Mouse (Mus musculus): ENCODE measurements around the gene Arhgap27. TPM values are rescaled to one million over a fixed set of nuclear protein-coding genes. Genes with fewer than 3 reads are reported as not detected.
A peak's percentile ranks its signal among the peaks of the same experiment; 100 is the strongest.

Gene Arhgap27
- polyA plus RNA-seq, 1 experiment from 2014 or later = 1.5 TPM

DNA sequence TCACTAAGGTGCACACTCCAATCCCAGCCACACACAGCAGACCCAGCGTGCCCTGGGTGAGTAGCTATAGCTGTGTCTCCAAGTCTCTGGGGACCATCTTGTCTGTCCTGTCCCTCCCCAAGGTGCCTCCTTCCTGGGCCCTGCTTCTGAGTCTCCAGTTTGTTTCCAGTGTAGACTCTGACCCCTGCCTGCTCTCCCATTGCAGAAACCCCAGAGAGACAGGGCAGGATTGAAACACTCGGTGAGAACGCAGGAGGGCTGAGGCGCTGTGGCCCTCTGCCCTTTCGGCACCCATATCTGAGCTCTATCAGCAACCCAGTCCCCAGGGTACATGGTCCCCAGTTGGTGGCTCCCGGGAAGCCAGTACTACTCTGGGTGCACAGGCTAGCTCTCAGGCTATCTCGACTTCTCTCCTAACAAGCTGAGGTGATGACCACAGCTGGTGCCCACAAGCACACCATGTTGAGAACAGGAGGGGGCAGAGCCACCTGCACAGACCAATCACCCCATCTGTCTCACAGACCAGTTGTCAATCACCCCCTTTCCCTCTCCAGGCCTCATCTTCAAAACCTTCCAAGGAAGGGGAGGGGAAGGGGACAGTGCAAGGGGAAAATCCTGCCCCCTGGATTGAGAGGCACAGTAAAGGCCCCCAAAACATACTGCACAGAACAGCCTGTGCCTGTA is 17.9 kb downstream of the Arhgap27 start:
- no peak overlapping the region for H3K4me3 ChIP-seq (ENCODE audit: low read depth, low read length)
- H3K9me3 ChIP-seq (replicated peaks; ENCODE audit: control insufficient read depth, low read length) = no peaks in the 10 kb centered on the region
- H3K36me3 ChIP-seq (ENCODE audit: control insufficient read depth, insufficient read depth, low read length) = no peaks in the 10 kb centered on the region
- H3K27me3 ChIP-seq (replicated peaks; ENCODE audit: control insufficient read depth, insufficient read depth, low read length) = no peaks in the 10 kb centered on the region
- no peaks in the 10 kb centered on the region for H3K4me1 ChIP-seq (ENCODE audit: control insufficient read depth, insufficient read depth, low read length)
- DNase-seq (ENCODE audit: low spot score) (no peak), ATAC-seq (no peak)
- H3K27ac ChIP-seq (ENCODE audit: low read depth, low read length) = no peak overlapping the region
- 86% methylated on average over 7 of the region's 7 CpGs for WGBS
- no peak overlapping the region for H3K9ac ChIP-seq (ENCODE audit: low read length)
- no peak overlapping the region for H3K4me2 ChIP-seq (ENCODE audit: low read length)

DNA sequence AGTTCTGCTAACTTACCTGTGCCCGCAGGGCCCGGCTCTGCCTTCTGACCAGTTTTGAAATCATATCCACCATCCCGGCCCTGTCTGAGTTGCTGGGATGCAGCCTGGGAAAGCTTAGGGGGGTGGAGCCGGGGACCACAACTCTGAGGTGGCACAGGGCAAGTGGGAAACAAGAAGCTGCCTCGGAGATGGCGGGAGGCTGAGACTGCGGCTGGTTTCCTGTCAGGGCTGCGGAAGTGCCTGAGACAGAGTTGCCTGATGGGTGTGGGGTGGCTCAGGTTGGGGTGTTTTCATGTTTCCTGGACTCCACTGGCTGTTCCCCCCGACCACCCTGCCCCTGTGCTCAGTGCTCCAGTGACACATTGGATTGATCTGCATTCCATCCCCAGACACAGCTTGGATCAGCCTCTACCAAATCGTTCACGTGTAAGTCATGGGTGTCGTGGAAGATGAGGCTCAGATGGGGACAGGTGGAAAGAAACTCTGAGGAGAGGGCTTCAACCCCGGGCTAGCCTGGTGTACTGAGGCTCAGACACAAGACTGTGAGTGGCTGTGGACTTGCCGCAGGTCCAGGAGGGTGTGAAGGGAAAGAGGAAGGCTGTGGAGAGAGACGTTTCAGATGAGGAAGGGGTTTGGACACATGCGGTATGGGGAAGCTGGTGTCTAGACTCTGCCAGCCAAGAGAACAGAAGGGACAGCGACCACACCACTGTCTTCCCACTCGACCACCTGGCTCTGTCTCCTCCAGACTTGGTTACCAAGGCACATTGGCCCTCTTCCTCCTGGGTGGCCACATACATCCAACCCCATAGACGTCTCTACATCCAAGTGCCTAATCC is 18.8 kb downstream of the Arhgap27 start:
- Histone ChIP-seq H3K27me3 (replicated peaks; ENCODE audit: control insufficient read depth, insufficient read depth, low read length) (no peaks in the 10 kb centered on the region), H3K4me3 (ENCODE audit: low read depth, low read length) (no peak overlapping the region), H3K9ac (ENCODE audit: low read length) (no peak overlapping the region), H3K9me3 (replicated peaks; ENCODE audit: control insufficient read depth, low read length) (no peaks in the 10 kb centered on the region), H3K4me2 (ENCODE audit: low read length) (no peak overlapping the region), H3K27ac (ENCODE audit: low read depth, low read length) (no peak overlapping the region), H3K36me3 (ENCODE audit: control insufficient read depth, insufficient read depth, low read length) (no peaks in the 10 kb centered on the region), H3K4me1 (ENCODE audit: control insufficient read depth, insufficient read depth, low read length) (no peaks in the 10 kb centered on the region)
- DNase-seq (ENCODE audit: low spot score) (no peak), ATAC-seq (no peak)
- 78% methylated on average over 19 of the region's 19 CpGs for WGBS

DNA sequence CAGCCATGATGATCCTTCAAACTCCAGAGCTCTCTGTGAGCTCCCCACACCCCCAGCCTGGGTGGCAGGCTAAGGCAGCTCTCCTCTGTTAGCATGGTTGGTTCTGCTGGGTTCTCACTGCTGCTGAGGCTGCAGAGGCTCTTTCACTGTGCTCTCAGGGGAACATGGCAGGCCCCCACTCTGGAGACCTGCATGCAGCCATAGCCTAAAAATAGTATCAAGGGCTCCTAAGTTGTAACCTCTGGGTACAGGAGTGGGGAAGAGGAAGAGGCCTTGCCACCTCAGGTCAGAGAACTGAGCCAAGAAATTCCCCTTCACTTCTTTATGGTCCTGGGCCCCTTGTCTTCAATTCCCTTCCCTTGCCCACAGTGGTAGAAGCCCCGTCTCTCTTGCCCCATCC is 19.6 kb downstream of the Arhgap27 start:
- Histone ChIP-seq H3K27ac (ENCODE audit: low read depth, low read length) (no peak overlapping the region), H3K27me3 (replicated peaks; ENCODE audit: control insufficient read depth, insufficient read depth, low read length) (no peaks in the 10 kb centered on the region), H3K4me1 (ENCODE audit: control insufficient read depth, insufficient read depth, low read length) (no peaks in the 10 kb centered on the region), H3K4me2 (ENCODE audit: low read length) (no peak overlapping the region), H3K36me3 (ENCODE audit: control insufficient read depth, insufficient read depth, low read length) (no peaks in the 10 kb centered on the region), H3K9ac (ENCODE audit: low read length) (no peak overlapping the region), H3K9me3 (replicated peaks; ENCODE audit: control insufficient read depth, low read length) (no peaks in the 10 kb centered on the region), H3K4me3 (ENCODE audit: low read depth, low read length) (no peak overlapping the region)
- DNase-seq (ENCODE audit: low spot score) = no peak
- no peak for ATAC-seq
- WGBS = 93% methylated on average over 1 of the region's 1 CpGs

DNA sequence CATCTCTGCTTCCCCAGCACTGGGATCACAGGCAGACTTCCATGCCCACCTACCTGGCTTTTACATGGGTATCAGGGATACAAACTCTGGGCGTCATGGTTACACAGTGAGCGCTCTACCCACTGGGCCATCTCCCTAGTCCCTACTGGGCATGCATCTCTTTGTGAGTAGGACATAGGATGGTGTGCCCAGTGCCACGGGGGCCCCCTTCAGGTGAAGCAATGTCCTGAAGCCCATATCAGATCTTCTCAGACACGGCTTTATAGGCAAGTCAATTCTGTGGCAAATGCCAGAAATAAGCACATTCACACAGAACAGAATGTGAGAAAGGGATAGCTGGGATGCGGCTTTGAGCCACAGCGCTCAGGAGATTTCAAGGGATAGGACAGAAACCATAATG is 20.4 kb downstream of the Arhgap27 start:
- Histone ChIP-seq H3K9me3 (replicated peaks; ENCODE audit: control insufficient read depth, low read length) (no peaks in the 10 kb centered on the region), H3K27me3 (replicated peaks; ENCODE audit: control insufficient read depth, insufficient read depth, low read length) (no peaks in the 10 kb centered on the region), H3K9ac (ENCODE audit: low read length) (no peak overlapping the region), H3K4me1 (ENCODE audit: control insufficient read depth, insufficient read depth, low read length) (no peaks in the 10 kb centered on the region), H3K4me3 (ENCODE audit: low read depth, low read length) (no peak overlapping the region), H3K4me2 (ENCODE audit: low read length) (no peak overlapping the region), H3K27ac (ENCODE audit: low read depth, low read length) (no peak overlapping the region), H3K36me3 (ENCODE audit: control insufficient read depth, insufficient read depth, low read length) (no peaks in the 10 kb centered on the region)
- DNase-seq (ENCODE audit: low spot score) (no peak), ATAC-seq (no peak)
- WGBS = 87% methylated on average over 6 of the region's 6 CpGs

DNA sequence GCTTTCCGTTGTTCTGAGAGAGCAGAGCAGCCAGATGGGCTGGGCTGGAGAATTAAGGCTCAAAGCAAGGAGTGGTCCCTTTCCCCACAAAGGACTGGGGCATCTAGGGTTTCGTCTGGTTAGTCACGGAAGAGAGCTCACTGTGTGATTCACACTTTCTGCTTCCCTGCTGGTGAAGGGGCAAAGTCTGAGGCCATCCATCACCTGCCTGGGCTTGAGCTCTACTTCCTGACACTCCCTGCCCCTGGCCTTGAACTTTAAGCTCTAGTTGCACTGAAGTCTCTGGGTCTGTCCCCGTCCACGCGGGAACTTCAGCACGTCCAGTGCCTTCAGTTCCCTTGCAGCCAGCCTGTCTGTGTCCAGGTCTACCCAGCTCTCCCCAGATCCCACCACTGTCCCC is 22.8 kb downstream of the Arhgap27 start:
- H3K36me3 ChIP-seq (ENCODE audit: control insufficient read depth, insufficient read depth, low read length) = no peaks in the 10 kb centered on the region
- ATAC-seq = no peak

DNA sequence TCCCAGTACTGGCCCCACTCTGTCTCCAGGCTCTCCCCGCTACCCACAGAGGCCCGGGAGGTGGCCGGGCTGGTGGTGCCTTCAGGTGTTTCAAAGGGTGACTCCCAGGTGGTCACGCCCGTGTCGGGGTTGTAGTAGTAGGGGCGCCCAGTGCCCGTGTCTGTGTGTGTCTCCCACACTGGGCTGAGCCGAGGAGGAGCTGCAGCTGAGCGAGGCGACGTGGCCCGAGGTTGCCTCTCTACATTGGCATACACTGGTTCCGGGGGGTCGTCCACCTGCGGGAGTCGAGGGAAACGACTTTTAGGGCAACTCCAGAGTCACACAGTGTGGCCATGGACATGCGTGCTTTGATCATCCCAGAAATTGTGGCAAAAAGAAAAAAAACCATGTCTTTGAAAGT is 23.4 kb downstream of the Arhgap27 start:
- H3K9ac ChIP-seq (ENCODE audit: low read length) = no peak overlapping the region
- no peak overlapping the region for H3K27ac ChIP-seq (ENCODE audit: low read depth, low read length)
- no peak for ATAC-seq
- H3K27me3 ChIP-seq (replicated peaks; ENCODE audit: control insufficient read depth, insufficient read depth, low read length) = no peaks in the 10 kb centered on the region
- H3K36me3 ChIP-seq (ENCODE audit: control insufficient read depth, insufficient read depth, low read length) = no peaks in the 10 kb centered on the region
- WGBS = 74% methylated on average over 19 of the region's 19 CpGs
- H3K4me2 ChIP-seq (ENCODE audit: low read length) = peak overlapping the region; percentile 22; the same call in 1 of the 2 replicates
- no peaks in the 10 kb centered on the region for H3K9me3 ChIP-seq (replicated peaks; ENCODE audit: control insufficient read depth, low read length)
- H3K4me3 ChIP-seq (ENCODE audit: low read depth, low read length) = 0 out of 2 replicates have a peak overlapping the region, but pooled peaks have one; percentile 3
- H3K4me1 ChIP-seq (ENCODE audit: control insufficient read depth, insufficient read depth, low read length) = no peaks in the 10 kb centered on the region
- DNase-seq (ENCODE audit: low spot score) = no peak

More for the DNA sequence above, 22.8 kb downstream of the Arhgap27 start:
- DNase-seq (ENCODE audit: low spot score) = no peak
- H3K27me3 ChIP-seq (replicated peaks; ENCODE audit: control insufficient read depth, insufficient read depth, low read length) = no peaks in the 10 kb centered on the region
- H3K27ac ChIP-seq (ENCODE audit: low read depth, low read length) = no peak overlapping the region
- WGBS = 61% methylated on average over 7 of the region's 7 CpGs
- H3K9me3 ChIP-seq (replicated peaks; ENCODE audit: control insufficient read depth, low read length) = no peaks in the 10 kb centered on the region
- no peaks in the 10 kb centered on the region for H3K4me1 ChIP-seq (ENCODE audit: control insufficient read depth, insufficient read depth, low read length)
- no peak overlapping the region for H3K9ac ChIP-seq (ENCODE audit: low read length)
- H3K4me2 ChIP-seq (ENCODE audit: low read length) = no peak overlapping the region
- no peak overlapping the region for H3K4me3 ChIP-seq (ENCODE audit: low read depth, low read length)

- Histone ChIP-seq H3K9me3 (replicated peaks; ENCODE audit: control insufficient read depth, low read length) (no peaks in the 10 kb centered on the region), H3K27ac (ENCODE audit: low read depth, low read length) (no peak overlapping the region), H3K9ac (ENCODE audit: low read length) (no peak overlapping the region), H3K27me3 (replicated peaks; ENCODE audit: control insufficient read depth, insufficient read depth, low read length) (no peaks in the 10 kb centered on the region; the same call in 1 of the 2 replicates), H3K4me1 (ENCODE audit: control insufficient read depth, insufficient read depth, low read length) (no peaks in the 10 kb centered on the region), H3K4me2 (ENCODE audit: low read length) (peak overlapping the region; percentile 22; the same call in 1 of the 2 replicates), H3K4me3 (ENCODE audit: low read depth, low read length) (0 out of 2 replicates have a peak overlapping the region, but pooled peaks have one; percentile 3), H3K36me3 (ENCODE audit: control insufficient read depth, insufficient read depth, low read length) (no peaks in the 10 kb centered on the region)
- ATAC-seq (no peak), DNase-seq (ENCODE audit: low spot score) (no peak)
- WGBS = 46% methylated on average over 19 of the region's 19 CpGs
These were observed 23.9 kb downstream of the Arhgap27 start for GRCm38 (mm10) chr11:103339414-103340119.

DNA sequence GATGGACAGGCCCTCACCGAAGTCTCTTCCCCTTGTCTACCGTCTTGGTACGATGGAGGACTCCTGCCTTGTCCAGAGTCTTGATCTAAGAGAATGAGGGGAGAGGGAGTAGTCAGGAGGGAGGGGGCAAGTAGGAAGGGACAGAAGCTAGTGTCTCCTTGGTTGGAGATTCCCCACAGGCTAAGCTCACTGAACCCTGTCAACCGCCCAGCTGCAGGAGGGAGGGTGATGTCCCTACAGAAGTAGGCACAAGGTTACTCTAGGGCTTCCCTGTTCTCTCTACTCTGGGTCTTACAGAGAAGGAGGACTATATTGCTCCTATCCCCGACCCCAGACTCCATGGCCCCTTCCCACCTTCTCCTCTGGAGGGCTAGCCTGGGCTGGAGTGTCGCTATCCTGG is 24.8 kb downstream of the Arhgap27 start:
- H3K4me1 ChIP-seq (ENCODE audit: control insufficient read depth, insufficient read depth, low read length) = no peaks in the 10 kb centered on the region
- no peak overlapping the region for H3K27ac ChIP-seq (ENCODE audit: low read depth, low read length)
- ATAC-seq = no peak
- H3K9ac ChIP-seq (ENCODE audit: low read length) = no peak overlapping the region
- H3K9me3 ChIP-seq (replicated peaks; ENCODE audit: control insufficient read depth, low read length) = no peaks in the 10 kb centered on the region
- WGBS = 95% methylated on average over 6 of the region's 6 CpGs
- DNase-seq (ENCODE audit: low spot score) = no peak
- H3K4me3 ChIP-seq (ENCODE audit: low read depth, low read length) = no peak overlapping the region
- no peak overlapping the region for H3K4me2 ChIP-seq (ENCODE audit: low read length)
- no peaks in the 10 kb centered on the region for H3K36me3 ChIP-seq (ENCODE audit: control insufficient read depth, insufficient read depth, low read length)
- H3K27me3 ChIP-seq (replicated peaks; ENCODE audit: control insufficient read depth, insufficient read depth, low read length) = peaks cover 6% of the 10 kb centered on the region
